Mouse (Mus musculus) MEL (cell line): ENCODE data around the gene Nus1. TPM values are rescaled to one million over a fixed set of nuclear protein-coding genes. Genes with fewer than 3 reads are reported as not detected.

Experiments
- DNase-seq: peaks from one replicate; pipeline ENCODE4 v3.0.0; 2011; ENCODE audit warnings: low read depth, low spot score
- H3K27ac ChIP-seq: 2 replicates; pipeline ENCODE4 v1.5.1; 2012; ENCODE audit warnings: low read depth, mild to moderate bottlenecking, control low read depth, low read length, moderate library complexity; ENCODE audit not compliant: control insufficient read depth
- H3K27me3 ChIP-seq, 2 experiments: fragments of 150-350 bp in 1 of 2; sonication (generic) in 1 of 2; 2 replicates each; pipeline ENCODE4 v1.6.1; 2012; ENCODE audit warnings: low read length in 2 of 2, mild to moderate bottlenecking in 2 of 2, improper control_type of control experiment in 1 of 2, moderate library complexity in 1 of 2; ENCODE audit not compliant: insufficient read depth in 2 of 2, control insufficient read depth in 1 of 2
- H3K36me3 ChIP-seq, 2 experiments: 2 replicates each; pipeline ENCODE4 v1.6.1; 2012 to 2014; ENCODE audit warnings: low read length in 2 of 2, improper control_type of control experiment in 1 of 2, inconsistent platforms in 1 of 2, mild to moderate bottlenecking in 1 of 2; ENCODE audit not compliant: insufficient read depth in 2 of 2, control insufficient read depth in 1 of 2
- H3K4me1 ChIP-seq, 2 experiments: fragments of 150-350 bp in 1 of 2; sonication (generic) in 1 of 2; 2 replicates each; pipeline ENCODE4 v1.6.1; 2012; ENCODE audit warnings: low read length in 2 of 2, improper control_type of control experiment in 1 of 2, mild to moderate bottlenecking in 1 of 2; ENCODE audit not compliant: insufficient read depth in 2 of 2, control insufficient read depth in 1 of 2
- H3K4me3 ChIP-seq, 2 experiments: fragments of 150-350 bp in 1 of 2; sonication (generic) in 1 of 2; 2 replicates each; pipeline ENCODE4 v1.5.1; 2012; ENCODE audit warnings: low read depth in 2 of 2, low read length in 2 of 2, mild to moderate bottlenecking in 2 of 2, moderate library complexity in 2 of 2, control low read depth in 1 of 2, improper control_type of control experiment in 1 of 2; ENCODE audit not compliant: control insufficient read depth in 1 of 2, insufficient read depth in 1 of 2
- H3K79me2 ChIP-seq: 2 replicates; pipeline ENCODE4 v1.6.1; 2012; ENCODE audit warnings: mild to moderate bottlenecking, low read length, moderate library complexity; ENCODE audit not compliant: control insufficient read depth, poor library complexity, insufficient read depth
- H3K9ac ChIP-seq: 2 replicates; pipeline ENCODE4 v1.6.1; 2012; ENCODE audit warnings: low read depth, mild to moderate bottlenecking, control low read depth, low read length, moderate library complexity; ENCODE audit not compliant: control insufficient read depth, poor library complexity, severe bottlenecking
- H3K9me3 ChIP-seq: fragments of 150-350 bp; sonication (generic); replicated peaks from 2 replicates; pipeline ENCODE4 v1.6.1; 2012; ENCODE audit warnings: mild to moderate bottlenecking, low read length, improper control_type of control experiment, moderate library complexity; ENCODE audit not compliant: insufficient read depth
- BHLHE40 ChIP-seq: IDR thresholded peaks from 2 replicates; pipeline ENCODE4 v1.6.1; 2012; ENCODE audit warnings: low read depth, mild to moderate bottlenecking, inconsistent platforms, low read length, improper control_type of control experiment, borderline replicate concordance
- CHD1 ChIP-seq: IDR thresholded peaks from 2 replicates; pipeline ENCODE4 v1.6.1; 2012; ENCODE audit warnings: low read depth, mild to moderate bottlenecking, inconsistent platforms, low read length, improper control_type of control experiment
- CTCF ChIP-seq, 3 experiments: IDR thresholded peaks in 2 of 3; conservative IDR thresholded peaks in 1 of 3; 2 replicates each; pipeline ENCODE4 v1.5.1; 2011 to 2012; ENCODE audit warnings: low read length in 3 of 3, low read depth in 2 of 3, mild to moderate bottlenecking in 2 of 3, improper control_type of control experiment in 1 of 3, inconsistent platforms in 1 of 3, mixed read lengths in 1 of 3, moderate library complexity in 1 of 3; ENCODE audit not compliant: control insufficient read depth in 1 of 3, insufficient read depth in 1 of 3, poor library complexity in 1 of 3, severe bottlenecking in 1 of 3
- E2F4 ChIP-seq: IDR thresholded peaks from 2 replicates; pipeline ENCODE4 v1.6.1; 2011; ENCODE audit warnings: low read depth, low read length, improper control_type of control experiment, borderline replicate concordance
- ELF1 ChIP-seq: IDR thresholded peaks from 2 replicates; pipeline ENCODE4 v1.6.1; 2014; ENCODE audit warnings: low read depth, mild to moderate bottlenecking, inconsistent platforms, low read length, improper control_type of control experiment, moderate library complexity
- ETS1 ChIP-seq: IDR thresholded peaks from 2 replicates; pipeline ENCODE4 v1.6.1; 2012; ENCODE audit warnings: low read depth, mild to moderate bottlenecking, inconsistent platforms, low read length, improper control_type of control experiment, moderate library complexity
- GABPA ChIP-seq: IDR thresholded peaks from 2 replicates; pipeline ENCODE4 v1.6.1; 2012; ENCODE audit warnings: low read depth, mild to moderate bottlenecking, inconsistent platforms, low read length, improper control_type of control experiment, moderate library complexity
- GATA1 ChIP-seq: IDR thresholded peaks from 2 replicates; pipeline ENCODE4 v1.6.1; 2011; ENCODE audit warnings: low read depth, low read length, improper control_type of control experiment
- HCFC1 ChIP-seq: IDR thresholded peaks from 2 replicates; pipeline ENCODE4 v1.6.1; 2012; ENCODE audit warnings: low read depth, mild to moderate bottlenecking, inconsistent platforms, low read length, improper control_type of control experiment, moderate library complexity
- MXI1 ChIP-seq: IDR thresholded peaks from 2 replicates; pipeline ENCODE4 v1.6.1; 2011; ENCODE audit warnings: mild to moderate bottlenecking, low read depth, low read length, improper control_type of control experiment
- NELFE ChIP-seq: IDR thresholded peaks from 2 replicates; pipeline ENCODE4 v1.6.1; 2011; ENCODE audit warnings: low read depth, low read length, improper control_type of control experiment
- POLR2A ChIP-seq, 2 experiments: IDR thresholded peaks; 2 replicates each; pipeline ENCODE4 v1.6.1; 2011 to 2012; ENCODE audit warnings: low read length in 2 of 2, mild to moderate bottlenecking in 2 of 2, control low read depth in 1 of 2, improper control_type of control experiment in 1 of 2, low read depth in 1 of 2, moderate library complexity in 1 of 2; ENCODE audit not compliant: control insufficient read depth in 1 of 2, insufficient read depth in 1 of 2, poor library complexity in 1 of 2
- POLR2AphosphoS2 ChIP-seq: IDR thresholded peaks from 2 replicates; pipeline ENCODE4 v1.6.1; 2011; ENCODE audit warnings: low read length, improper control_type of control experiment
- POLR2AphosphoS5 ChIP-seq: IDR thresholded peaks from 2 replicates; pipeline ENCODE4 v1.6.1; 2012; ENCODE audit warnings: low read depth, borderline replicate concordance, mild to moderate bottlenecking, inconsistent platforms, low read length, moderate library complexity, mixed read lengths
- RAD21 ChIP-seq: IDR thresholded peaks from 2 replicates; pipeline ENCODE4 v1.6.1; 2011; ENCODE audit warnings: mild to moderate bottlenecking, low read depth, low read length, improper control_type of control experiment
- SIN3A ChIP-seq: IDR thresholded peaks from 2 replicates; pipeline ENCODE4 v1.6.1; 2012; ENCODE audit warnings: low read length, improper control_type of control experiment, inconsistent platforms
- SMC3 ChIP-seq: IDR thresholded peaks from 2 replicates; pipeline ENCODE4 v1.6.1; 2011; ENCODE audit warnings: low read depth, low read length, improper control_type of control experiment
- TBP ChIP-seq: IDR thresholded peaks from 2 replicates; pipeline ENCODE4 v1.8.0; 2011; ENCODE audit warnings: low read depth, low read length, improper control_type of control experiment
- ZKSCAN1 ChIP-seq: IDR thresholded peaks from 2 replicates; pipeline ENCODE4 v1.6.1; 2012; ENCODE audit warnings: low read depth, mild to moderate bottlenecking, inconsistent platforms, low read length, improper control_type of control experiment, moderate library complexity
- polyA plus RNA-seq, 2 experiments: library from polyadenylated mRNA; stranded (reverse) in 1 of 2; unstranded in 1 of 2; fragments of >175 nt in 1 of 2; fragments of >200 nt in 1 of 2; gene quantifications; 2 replicates each; pipeline versions ENCODE4 v1.2.1 to v1.2.4; 2012; ENCODE audit warnings: low replicate concordance in 2 of 2, low read depth in 1 of 2; ENCODE audit not compliant: insufficient read length in 2 of 2, insufficient read depth in 1 of 2, missing spikeins in 1 of 2
- total RNA-seq: library from RNA; depleted of rRNA; stranded (reverse); fragments of 300-350 nt; gene quantifications from 2 replicates; pipeline ENCODE4 v1.2.3, GENCODE M21; 2012

Nus1 gene
- total and polyA plus RNA-seq, 3 experiments = 25.6 to 52.4 (median 43.5) TPM

- DNase-seq = no peak
- no peak overlapping the region for H3K27ac ChIP-seq
These were observed 10.5 kb downstream of the Nus1 start for GRCm38 (mm10) chr10:52427634-52428415.

GRCm38 (mm10) chr10:52430953-52431352 is 13.6 kb downstream of the Nus1 start:
- Histone ChIP-seq H3K27ac (no peak overlapping the region), H3K4me1 (peaks cover 0 to 2% of the 10 kb centered on the region in 2 experiments; a peak in 1 of 4 replicates), H3K9ac (no peak overlapping the region), H3K9me3 (no peaks in the 10 kb centered on the region), H3K27me3 (no peaks in the 10 kb centered on the region), H3K79me2 (peaks cover 18% of the 10 kb centered on the region), H3K36me3 (peaks cover 0 to 24% of the 10 kb centered on the region in 2 experiments), H3K4me3 (no peak overlapping the region)
- TF ChIP-seq TBP = no peak
- no peak for TF ChIP-seq HCFC1
- no peak for TF ChIP-seq BHLHE40
- no peak for TF ChIP-seq ETS1
- TF ChIP-seq ELF1 = no peak
- no peak for TF ChIP-seq POLR2A (IDR thresholded peaks at IDR 0.05; ENCODE audit: control insufficient read depth in 1 of 2, insufficient read depth in 1 of 2, low read depth in 1 of 2, low read length in 2 of 2, poor library complexity in 1 of 2)
- no peak for TF ChIP-seq CHD1
- TF ChIP-seq POLR2AphosphoS2 = no peak
- no peak for TF ChIP-seq GATA1
- TF ChIP-seq SIN3A = no peak
- no peak for DNase-seq

More at GRCm38 (mm10) chr10:52427634-52428415, 10.5 kb downstream of the Nus1 start:
- Histone ChIP-seq H3K36me3 (peaks cover 8 to 16% of the 10 kb centered on the region in 2 experiments), H3K9ac (no peak overlapping the region), H3K79me2 (peaks cover 42% of the 10 kb centered on the region), H3K4me3 (no peak overlapping the region), H3K4me1 (peaks cover 2 to 5% of the 10 kb centered on the region in 2 experiments; a peak in 2 of 4 replicates), H3K9me3 (no peaks in the 10 kb centered on the region), H3K27me3 (no peaks in the 10 kb centered on the region)
- TF ChIP-seq RAD21 = no peak
- TF ChIP-seq E2F4 = no peak
- TF ChIP-seq MXI1 = no peak
- TF ChIP-seq ZKSCAN1 = no peak
- TF ChIP-seq HCFC1 = no peak
- TF ChIP-seq CTCF (IDR thresholded peaks at IDR 0.05 in 2 of 3, conservative IDR thresholded peaks at IDR 0.05 in 1 of 3; ENCODE audit: control insufficient read depth in 1 of 3, insufficient read depth in 1 of 3, low read depth in 2 of 3, low read length in 3 of 3, poor library complexity in 1 of 3, severe bottlenecking in 1 of 3) = no peak
- no peak for TF ChIP-seq SIN3A
- TF ChIP-seq POLR2AphosphoS5 = no peak
- no peak for TF ChIP-seq SMC3
- no peak for TF ChIP-seq GABPA
- TF ChIP-seq NELFE = no peak
